Comparison of ENCODE assay signal across 8 mouse cellular contexts in genomic region chr4:135306533-135306932, GRCm38 (mm10). TPM values are rescaled to one million over a fixed set of nuclear protein-coding genes. Genes with fewer than 3 reads are reported as not detected.
A peak's percentile ranks its signal among the peaks of the same experiment; 100 is the strongest.
DNase-seq lines count a peak whose midpoint lies in the region; ATAC-seq and TF ChIP-seq lines count a peak whose summit lies in the region.

No protein-coding gene starts in this region.

- peak overlapping the region; percentile 88 for H3K27ac ChIP-seq in heart, postnatal 0 days (ENCODE audit: low read depth)
- peak overlapping the region; percentile 59 for H3K27ac ChIP-seq in liver, embryonic 15.5 days (replicated peaks)
- H3K27ac ChIP-seq in midbrain, embryonic 13.5 days: no peak overlapping the region
- no peak overlapping the region for H3K27ac ChIP-seq in embryonic facial prominence, embryonic 10.5 days (replicated peaks)

- H3K4me1 ChIP-seq in heart, postnatal 0 days (ENCODE audit: control insufficient read depth, insufficient read depth): peaks cover 35% of the 10 kb centered on the region
- H3K4me1 ChIP-seq in liver, embryonic 15.5 days (replicated peaks): peaks cover 45% of the 10 kb centered on the region
- peaks cover 4% of the 10 kb centered on the region; the same call in 1 of the 2 replicates for H3K4me1 ChIP-seq in midbrain, embryonic 13.5 days (replicated peaks)
- H3K4me1 ChIP-seq in embryonic facial prominence, embryonic 10.5 days: peaks cover 29% of the 10 kb centered on the region

- no peak for TF ChIP-seq EP300 in heart, postnatal 0 days (IDR thresholded peaks at IDR 0.05; ENCODE audit: low read depth)

- WGBS in heart, postnatal 0 days: 28% methylated on average over 4 of the region's 4 CpGs
- WGBS in liver, embryonic 15.5 days (ENCODE audit: insufficient replicate concordance): 43% methylated on average over 4 of the region's 4 CpGs
- 65% methylated on average over 4 of the region's 4 CpGs for WGBS in midbrain, embryonic 13.5 days
- WGBS in embryonic facial prominence, embryonic 10.5 days: 64% methylated on average over 4 of the region's 4 CpGs

- no peak overlapping the region for H3K9ac ChIP-seq in heart, postnatal 0 days (replicated peaks; ENCODE audit: low read depth, low read length)
- no peak overlapping the region for H3K9ac ChIP-seq in liver, embryonic 15.5 days
- no peak overlapping the region for H3K9ac ChIP-seq in midbrain, embryonic 13.5 days (replicated peaks)

- no peak overlapping the region for H3K4me2 ChIP-seq in heart, postnatal 0 days (ENCODE audit: low read depth, low read length)
- peak overlapping the region; percentile 34 for H3K4me2 ChIP-seq in liver, embryonic 15.5 days
- no peak overlapping the region for H3K4me2 ChIP-seq in midbrain, embryonic 13.5 days (replicated peaks)

- H3K9me3 ChIP-seq in heart, postnatal 0 days (replicated peaks; ENCODE audit: control insufficient read depth, low read length): no peaks in the 10 kb centered on the region
- H3K9me3 ChIP-seq in liver, embryonic 15.5 days (replicated peaks): no peaks in the 10 kb centered on the region
- no peaks in the 10 kb centered on the region for H3K9me3 ChIP-seq in midbrain, embryonic 13.5 days
- no peaks in the 10 kb centered on the region for H3K9me3 ChIP-seq in embryonic facial prominence, embryonic 10.5 days

- ATAC-seq in heart, postnatal 0 days (ENCODE audit: insufficient read depth, low read depth): peak; percentile 56
- ATAC-seq in liver, embryonic 15.5 days (ENCODE audit: insufficient read depth): peak; percentile 6; the same call in 1 of the 2 replicates
- ATAC-seq in midbrain, embryonic 13.5 days: no peak

- H3K36me3 ChIP-seq in heart, postnatal 0 days (replicated peaks; ENCODE audit: control insufficient read depth, insufficient read depth, low read length): no peaks in the 10 kb centered on the region
- no peaks in the 10 kb centered on the region for H3K36me3 ChIP-seq in liver, embryonic 15.5 days (replicated peaks)
- H3K36me3 ChIP-seq in midbrain, embryonic 13.5 days: no peaks in the 10 kb centered on the region
- H3K36me3 ChIP-seq in embryonic facial prominence, embryonic 10.5 days (replicated peaks): no peaks in the 10 kb centered on the region

- DNase-seq in gastrocnemius, adult 18-20 months (ENCODE audit: low spot score): peak; percentile 82
- DNase-seq in gastrocnemius, postnatal 4 days (ENCODE audit: low spot score in 2 of 2): no peak
- peak; percentile 36 for DNase-seq in Muller cell, postnatal 12 days (ENCODE audit: inconsistent ontology term)
- peak; percentile 77 for DNase-seq in heart, postnatal 0 days (ENCODE audit: low spot score)
- DNase-seq in cerebellum, postnatal 36 days: no peak
- DNase-seq in embryonic facial prominence, embryonic 10.5 days (ENCODE audit: low spot score): no peak

- TF ChIP-seq CTCF in heart, postnatal 0 days (IDR thresholded peaks at IDR 0.05; ENCODE audit: low read depth): 0 out of 2 replicates have a peak, but pooled peaks have one; percentile 6

- no peaks in the 10 kb centered on the region for H3K27me3 ChIP-seq in heart, postnatal 0 days (ENCODE audit: control insufficient read depth, insufficient read depth, low read length)
- no peaks in the 10 kb centered on the region for H3K27me3 ChIP-seq in liver, embryonic 15.5 days
- no peaks in the 10 kb centered on the region for H3K27me3 ChIP-seq in midbrain, embryonic 13.5 days
- no peaks in the 10 kb centered on the region for H3K27me3 ChIP-seq in embryonic facial prominence, embryonic 10.5 days (replicated peaks; ENCODE audit: low read depth, poor library complexity, severe bottlenecking)

- H3K4me3 ChIP-seq in heart, postnatal 0 days (ENCODE audit: low read depth, low read length): no peak overlapping the region
- no peak overlapping the region for H3K4me3 ChIP-seq in liver, embryonic 15.5 days (replicated peaks)
- H3K4me3 ChIP-seq in midbrain, embryonic 13.5 days (replicated peaks): no peak overlapping the region
- no peak overlapping the region for H3K4me3 ChIP-seq in embryonic facial prominence, embryonic 10.5 days

RNA-seq across cellular contexts. Expression of gene Clic4, which starts 33.9 kb away (rescaled TPM):
- 10 to 100 TPM; 27.6 to 40.4 TPM for total RNA-seq in gastrocnemius, adult 18-20 months (2021)
- total RNA-seq in gastrocnemius, postnatal 4 days (2021): 100 to 1,000 TPM; 109 to 115 TPM
- 239 and 307 TPM in 2 replicates for total RNA-seq in heart, postnatal 0 days (2014; rRNA removed; ENCODE audit: low replicate concordance)
- 213 and 235 TPM in 2 replicates for polyA plus RNA-seq in heart, postnatal 0 days (2015; fragmentation: Nextera tagmentation; extraction: Ambion mirVana)
- 110 and 120 TPM in 2 replicates for polyA plus RNA-seq in liver, embryonic 15.5 days (2015; fragmentation: Nextera tagmentation; extraction: Ambion mirVana)
- 95.1 and 108 TPM in 2 replicates for polyA plus RNA-seq in midbrain, embryonic 13.5 days (2015; fragmentation: Nextera tagmentation; extraction: Ambion mirVana)
- polyA plus RNA-seq in embryonic facial prominence, embryonic 10.5 days (2016; fragmentation: Nextera tagmentation; extraction: Ambion mirVana): 207 and 211 TPM in 2 replicates

RNA-seq across cellular contexts. Expression of gene Srrm1, which starts 46.6 kb away (rescaled TPM):
- 10 to 100 TPM; 58.3 to 60.1 TPM for total RNA-seq in gastrocnemius, adult 18-20 months (2021)
- total RNA-seq in gastrocnemius, postnatal 4 days (2021): 100 to 1,000 TPM; 107 to 123 TPM
- total RNA-seq in heart, postnatal 0 days (2014; rRNA removed; ENCODE audit: low replicate concordance): 18.6 and 22.6 TPM in 2 replicates
- polyA plus RNA-seq in heart, postnatal 0 days (2015; fragmentation: Nextera tagmentation; extraction: Ambion mirVana): 85.0 and 99.6 TPM in 2 replicates
- 86.1 and 108 TPM in 2 replicates for polyA plus RNA-seq in liver, embryonic 15.5 days (2015; fragmentation: Nextera tagmentation; extraction: Ambion mirVana)
- 211 and 246 TPM in 2 replicates for polyA plus RNA-seq in midbrain, embryonic 13.5 days (2015; fragmentation: Nextera tagmentation; extraction: Ambion mirVana)
- polyA plus RNA-seq in embryonic facial prominence, embryonic 10.5 days (2016; fragmentation: Nextera tagmentation; extraction: Ambion mirVana): 240 and 247 TPM in 2 replicates

Comparison
In these comparisons a context has a peak if more than half of its experiments do, and no peak if none do; other contexts are left out.
1. DNase-seq: peak in gastrocnemius, adult 18-20 months (single experiment), Muller cell, postnatal 12 days (single experiment) and heart, postnatal 0 days (single experiment); none in gastrocnemius, postnatal 4 days (0 of 2), cerebellum, postnatal 36 days (0 of 2) and embryonic facial prominence, embryonic 10.5 days (single experiment).
2. H3K27ac ChIP-seq: peak in heart, postnatal 0 days (single experiment) and liver, embryonic 15.5 days (single experiment); none in midbrain, embryonic 13.5 days (single experiment) and embryonic facial prominence, embryonic 10.5 days (single experiment).